Mouse (Mus musculus): ENCODE results near the gene Src. TPM values are rescaled to one million over a fixed set of nuclear protein-coding genes. Genes with fewer than 3 reads are reported as not detected.

Src gene
- polyA plus RNA-seq, 1 experiment = 83.8 TPM

DNA sequence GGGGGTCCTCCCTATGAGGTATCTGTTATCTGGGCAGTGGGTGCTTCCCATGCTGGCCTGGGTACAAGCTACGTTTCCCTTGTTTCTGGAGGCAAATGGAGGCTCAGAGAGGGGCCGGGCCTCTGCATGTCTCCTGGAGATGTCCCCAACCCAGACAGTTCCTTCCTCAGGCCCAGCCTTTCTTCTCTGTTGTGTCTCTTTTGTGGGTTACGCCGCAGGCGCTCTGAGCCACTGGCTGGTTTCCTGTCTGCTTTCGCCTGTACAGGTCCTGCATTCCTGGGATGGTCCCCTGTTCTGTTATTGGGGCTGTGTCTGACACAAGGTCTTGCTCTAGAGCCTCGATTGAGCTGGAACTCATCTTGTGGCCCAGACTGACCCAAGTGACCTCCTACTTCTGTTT, 11.5 kb downstream of the Src start:
- no peak for TF ChIP-seq CTCF (IDR thresholded peaks at IDR 0.05; ENCODE audit: extremely low read depth, insufficient read depth, low read length)
- no peak for TF ChIP-seq POLR2A (IDR thresholded peaks at IDR 0.05; ENCODE audit: extremely low read depth, insufficient read depth, low read length)
- peak overlapping the region; percentile 78; the same call in 1 of the 2 replicates for H3K27ac ChIP-seq (ENCODE audit: insufficient read depth, low read length)
- H3K4me1 ChIP-seq (ENCODE audit: control insufficient read depth, insufficient read depth, low read length) = peaks cover 34% of the 10 kb centered on the region
- H3K4me3 ChIP-seq (ENCODE audit: insufficient read depth, low read length) = no peak overlapping the region

DNA sequence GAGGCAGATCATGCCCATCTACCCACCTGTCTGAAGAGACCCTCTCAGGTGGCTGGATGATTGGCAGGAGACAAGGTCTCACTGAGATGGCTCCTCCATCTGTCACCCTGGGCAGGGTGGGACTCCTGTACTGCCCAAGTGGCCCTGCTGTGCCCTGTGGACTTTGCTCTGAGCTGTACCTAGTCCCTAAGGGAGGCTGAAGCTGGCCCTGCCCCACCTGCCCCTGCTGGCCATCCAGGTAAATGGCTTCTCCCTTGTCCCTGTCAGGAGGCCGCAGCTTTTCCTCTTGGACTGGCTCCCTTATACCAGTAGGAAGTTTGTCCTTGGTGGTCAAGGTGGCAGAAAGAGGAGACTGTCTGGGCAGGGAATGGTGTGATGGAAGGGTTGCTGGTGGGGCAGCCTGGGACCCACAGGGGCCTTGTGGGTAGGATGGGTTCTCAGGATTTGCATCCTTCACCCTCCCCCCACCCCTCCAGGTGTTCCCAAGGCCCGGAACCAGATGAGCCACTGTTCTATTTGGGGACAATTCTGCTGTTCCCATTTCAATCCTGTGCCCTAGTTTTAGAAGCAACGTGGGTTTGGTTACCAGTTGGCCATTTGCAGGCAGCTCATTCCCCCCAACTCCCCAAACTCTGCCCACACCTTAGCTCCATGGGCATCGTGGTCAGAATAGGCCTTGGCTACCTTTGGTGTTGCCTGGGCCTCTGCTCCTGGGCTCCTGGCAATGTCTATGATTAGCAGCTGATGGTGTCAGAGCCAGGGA, 12.6 kb downstream of the Src start:
- TF ChIP-seq CTCF (IDR thresholded peaks at IDR 0.05; ENCODE audit: extremely low read depth, insufficient read depth, low read length) (no peak), POLR2A (IDR thresholded peaks at IDR 0.05; ENCODE audit: extremely low read depth, insufficient read depth, low read length) (no peak)
- Histone ChIP-seq H3K4me3 (ENCODE audit: insufficient read depth, low read length) (no peak overlapping the region), H3K27ac (ENCODE audit: insufficient read depth, low read length) (peak overlapping the region; percentile 78), H3K4me1 (ENCODE audit: control insufficient read depth, insufficient read depth, low read length) (peaks cover 41% of the 10 kb centered on the region)

DNA sequence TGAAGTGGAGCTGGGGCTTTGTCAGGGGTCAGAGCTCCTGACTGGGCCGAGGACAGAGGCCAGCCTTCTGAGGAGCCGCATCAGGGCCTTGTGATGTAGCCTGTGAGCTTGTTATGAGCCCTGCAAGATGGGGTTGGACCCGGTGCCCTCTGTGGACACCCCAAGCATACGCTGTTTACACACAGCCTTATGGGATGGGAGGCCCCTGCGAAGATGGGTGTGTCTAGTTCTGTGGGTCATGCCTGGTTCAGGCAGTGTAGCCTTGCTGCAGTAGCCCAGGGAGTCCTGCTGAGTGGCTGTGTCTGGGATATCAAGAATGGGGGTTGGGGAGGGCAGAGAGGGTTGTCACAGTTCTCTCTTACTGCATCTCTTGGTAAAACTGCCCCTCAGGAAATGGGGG, 13.7 kb downstream of the Src start:
- Histone ChIP-seq H3K27ac (ENCODE audit: insufficient read depth, low read length) (peak overlapping the region; percentile 51), H3K4me1 (ENCODE audit: control insufficient read depth, insufficient read depth, low read length) (peaks cover 44% of the 10 kb centered on the region), H3K4me3 (ENCODE audit: insufficient read depth, low read length) (no peak overlapping the region)
- TF ChIP-seq POLR2A (IDR thresholded peaks at IDR 0.05; ENCODE audit: extremely low read depth, insufficient read depth, low read length) (no peak), CTCF (IDR thresholded peaks at IDR 0.05; ENCODE audit: extremely low read depth, insufficient read depth, low read length) (no peak)

DNA sequence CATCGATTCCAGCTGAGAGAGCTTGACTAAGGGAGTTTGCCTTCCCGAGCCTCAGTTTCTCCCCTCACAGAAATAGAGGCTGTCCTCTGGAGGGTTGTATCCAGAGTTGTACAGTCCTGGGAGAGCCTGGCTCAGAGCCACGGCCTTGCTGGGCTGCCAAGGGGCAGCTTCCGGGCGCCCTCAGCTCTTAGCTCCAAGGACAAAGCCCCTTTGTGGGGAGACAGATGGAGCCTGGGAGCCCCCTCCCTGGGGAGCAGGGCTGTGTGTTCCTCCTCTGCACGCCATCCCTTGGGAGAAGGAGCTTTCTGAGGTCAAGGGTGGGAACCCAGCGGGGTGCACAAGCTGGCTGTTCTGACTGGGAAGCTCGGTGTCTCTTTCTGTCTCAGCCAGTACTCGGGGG, 14.2 kb downstream of the Src start:
- H3K27ac ChIP-seq (ENCODE audit: insufficient read depth, low read length) = peak overlapping the region; percentile 41
- H3K4me1 ChIP-seq (ENCODE audit: control insufficient read depth, insufficient read depth, low read length) = peaks cover 42% of the 10 kb centered on the region
- TF ChIP-seq CTCF (IDR thresholded peaks at IDR 0.05; ENCODE audit: extremely low read depth, insufficient read depth, low read length) (no peak), POLR2A (IDR thresholded peaks at IDR 0.05; ENCODE audit: extremely low read depth, insufficient read depth, low read length) (no peak)
- no peak overlapping the region for H3K4me3 ChIP-seq (ENCODE audit: insufficient read depth, low read length)

GRCm38 (mm10) chr2:157434041-157434440, 15.8 kb downstream of the Src start:
- H3K4me1 ChIP-seq (ENCODE audit: control insufficient read depth, insufficient read depth, low read length) = peaks cover 40% of the 10 kb centered on the region
- TF ChIP-seq POLR2A (IDR thresholded peaks at IDR 0.05; ENCODE audit: extremely low read depth, insufficient read depth, low read length) (no peak), CTCF (IDR thresholded peaks at IDR 0.05; ENCODE audit: extremely low read depth, insufficient read depth, low read length) (no peak)
- H3K27ac ChIP-seq (ENCODE audit: insufficient read depth, low read length) = peak overlapping the region; percentile 22; the same call in 1 of the 2 replicates
- no peak overlapping the region for H3K4me3 ChIP-seq (ENCODE audit: insufficient read depth, low read length)

GRCm38 (mm10) chr2:157434497-157434896, 16.3 kb downstream of the Src start:
- peak overlapping the region; percentile 77; the same call in 1 of the 2 replicates for H3K27ac ChIP-seq (ENCODE audit: insufficient read depth, low read length)
- H3K4me1 ChIP-seq (ENCODE audit: control insufficient read depth, insufficient read depth, low read length) = peaks cover 40% of the 10 kb centered on the region
- H3K4me3 ChIP-seq (ENCODE audit: insufficient read depth, low read length) = no peak overlapping the region
- TF ChIP-seq CTCF (IDR thresholded peaks at IDR 0.05; ENCODE audit: extremely low read depth, insufficient read depth, low read length) (no peak), POLR2A (IDR thresholded peaks at IDR 0.05; ENCODE audit: extremely low read depth, insufficient read depth, low read length) (no peak)

DNA sequence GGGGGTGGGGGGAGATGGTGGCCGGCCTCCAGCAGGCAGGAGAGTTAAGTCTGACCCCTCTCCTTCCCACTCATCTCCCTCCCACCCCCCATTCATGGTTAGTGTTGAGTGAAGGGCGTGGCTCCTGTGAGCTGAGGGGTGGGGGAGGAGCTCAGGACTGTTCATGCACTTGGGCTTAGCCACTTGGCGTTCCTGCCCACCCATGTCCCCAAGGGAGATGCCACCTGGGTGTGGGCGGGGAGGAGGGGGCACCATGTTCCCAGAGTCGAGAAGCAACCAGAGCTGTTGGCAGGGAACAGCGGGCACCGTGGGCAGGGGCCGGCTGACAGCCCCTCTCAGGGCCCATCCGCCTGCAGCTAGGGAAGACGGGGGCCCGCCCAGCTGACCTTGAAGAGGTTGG, 18.3 kb downstream of the Src start:
- Histone ChIP-seq H3K27ac (ENCODE audit: insufficient read depth, low read length) (0 out of 2 replicates have a peak overlapping the region, but pooled peaks have one; percentile 54), H3K4me1 (ENCODE audit: control insufficient read depth, insufficient read depth, low read length) (peaks cover 29% of the 10 kb centered on the region), H3K4me3 (ENCODE audit: insufficient read depth, low read length) (no peak overlapping the region)
- no peak for TF ChIP-seq POLR2A (IDR thresholded peaks at IDR 0.05; ENCODE audit: extremely low read depth, insufficient read depth, low read length)
- no peak for TF ChIP-seq CTCF (IDR thresholded peaks at IDR 0.05; ENCODE audit: extremely low read depth, insufficient read depth, low read length)

- H3K4me1 ChIP-seq (ENCODE audit: control insufficient read depth, insufficient read depth, low read length) = peaks cover 24% of the 10 kb centered on the region
- H3K4me3 ChIP-seq (ENCODE audit: insufficient read depth, low read length) = no peak overlapping the region
- H3K27ac ChIP-seq (ENCODE audit: insufficient read depth, low read length) = 0 out of 2 replicates have a peak overlapping the region, but pooled peaks have one; percentile 54
- TF ChIP-seq CTCF (IDR thresholded peaks at IDR 0.05; ENCODE audit: extremely low read depth, insufficient read depth, low read length) = no peak
- no peak for TF ChIP-seq POLR2A (IDR thresholded peaks at IDR 0.05; ENCODE audit: extremely low read depth, insufficient read depth, low read length)
Measured at GRCm38 (mm10) chr2:157437123-157437522, 18.9 kb downstream of the Src start.

DNA sequence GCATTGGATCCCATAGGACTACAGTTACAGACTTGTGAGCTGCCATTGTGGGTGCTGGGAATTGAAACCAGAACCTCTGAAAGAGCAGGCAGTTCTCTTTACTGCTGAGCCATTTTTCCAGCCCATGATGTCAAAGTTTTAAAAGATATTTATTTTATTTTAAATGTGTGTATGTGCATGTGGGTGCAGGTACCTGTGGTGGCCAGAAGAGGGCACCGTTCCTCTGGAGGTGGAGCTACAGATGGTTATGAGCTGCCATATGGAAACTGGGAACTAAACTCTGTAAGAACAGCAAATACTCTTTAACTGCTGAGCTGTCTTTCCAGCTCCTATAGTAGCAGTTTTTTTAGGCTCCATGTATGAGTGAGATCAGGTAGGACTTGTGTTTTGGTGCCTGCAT, 23.1 kb downstream of the Src start:
- H3K4me1 ChIP-seq (ENCODE audit: control insufficient read depth, insufficient read depth, low read length) = peaks cover 8% of the 10 kb centered on the region
- H3K27ac ChIP-seq (ENCODE audit: insufficient read depth, low read length) = no peak overlapping the region
- TF ChIP-seq POLR2A (IDR thresholded peaks at IDR 0.05; ENCODE audit: extremely low read depth, insufficient read depth, low read length) (no peak), CTCF (IDR thresholded peaks at IDR 0.05; ENCODE audit: extremely low read depth, insufficient read depth, low read length) (no peak)
- H3K4me3 ChIP-seq (ENCODE audit: insufficient read depth, low read length) = no peak overlapping the region

Data from cortical plate, adult 2 months (tissue).